Mouse (Mus musculus) left cerebral cortex, postnatal 10 days (tissue): ENCODE measurements around the gene Sfxn5. TPM values are rescaled to one million over a fixed set of nuclear protein-coding genes. Genes with fewer than 3 reads are reported as not detected.

Experiments used
- DNase-seq, 2 experiments: peaks; one replicate each; pipeline ENCODE4 v3.0.0; 2021 to 2022; ENCODE audit warnings: low spot score in 2 of 2, mixed read lengths in 1 of 2; ENCODE audit errors: extremely low spot score in 1 of 2
- intact Hi-C: fragments of 180-260 bp; cut with DNase I; formaldehyde crosslinking; loops from one replicate; pipeline ENCODE4 v1.15.1; 2025
- total RNA-seq, 2 experiments: library from RNA; stranded (reverse); gene quantifications; 2 replicates each; pipeline ENCODE4 v1.2.3; 2021

Gene Sfxn5
- total RNA-seq, 2 experiments from 2014 or later: 136 to 141 TPM

DNA sequence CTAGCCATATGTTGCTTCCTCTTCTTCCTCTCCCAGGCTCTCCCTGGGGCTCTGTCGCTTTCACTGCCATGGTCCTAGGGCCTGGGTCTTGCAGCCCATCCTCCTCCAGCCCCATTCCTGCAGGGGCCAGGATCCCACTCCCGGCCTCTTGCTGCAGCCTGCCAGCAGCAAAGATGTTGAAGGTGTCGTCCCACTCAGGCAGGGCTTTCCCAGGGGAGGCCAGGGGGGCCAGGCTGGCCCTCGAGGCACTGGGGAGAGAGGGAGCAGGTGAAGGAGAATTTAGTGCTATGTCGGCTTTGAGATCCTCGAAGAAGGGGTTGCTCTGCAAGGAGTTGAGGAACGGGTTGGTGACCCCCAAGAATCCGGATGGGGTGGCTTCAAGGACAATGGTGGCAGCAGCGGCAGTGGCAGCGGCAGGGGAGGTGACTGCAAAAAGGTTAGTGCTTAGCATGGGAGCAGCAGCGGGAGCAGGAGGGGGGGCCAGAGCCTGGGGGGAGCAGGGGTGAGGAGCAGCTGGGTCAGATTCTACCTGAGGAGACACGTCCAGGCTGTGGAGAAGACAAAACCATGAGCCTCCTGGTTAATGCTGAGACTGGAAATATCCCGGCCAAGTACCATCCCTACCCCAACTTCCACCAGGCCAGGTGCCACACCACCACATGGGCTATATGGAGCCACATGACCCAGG, 8.7 kb upstream of the Sfxn5 start:
- no peak for DNase-seq
- intact Hi-C loops: no loop called here

DNA sequence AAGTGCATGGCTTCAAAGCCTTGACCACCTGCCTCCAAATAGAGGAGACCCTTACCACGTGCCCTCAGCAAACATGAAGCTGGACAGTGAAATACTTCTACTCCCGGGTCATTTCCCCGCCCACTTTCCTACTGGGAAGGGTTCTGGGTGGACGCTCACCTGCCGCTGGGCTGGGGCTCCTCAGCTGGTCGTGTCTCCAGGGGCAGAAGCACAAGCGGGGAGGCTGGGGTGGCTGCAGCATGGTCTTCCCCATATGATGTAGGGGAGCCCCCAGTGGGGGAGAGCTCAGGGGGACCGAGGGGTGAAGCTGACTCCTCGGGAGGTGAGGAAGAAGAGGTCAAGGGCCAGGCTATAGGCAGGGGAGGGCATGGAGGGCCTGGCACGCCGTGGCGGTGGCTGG, 7.0 kb upstream of the Sfxn5 start:
- no peak for DNase-seq
- intact Hi-C loops: no loop called here

- peak in 1 of 2 experiments; percentile 64 for DNase-seq
- intact Hi-C loops: no loop called here
These were observed 6.2 kb upstream of the Sfxn5 start for GRCm38 (mm10) chr6:85339273-85339901.

- DNase-seq: no peak
These were observed 3.7 kb upstream of the Sfxn5 start for GRCm38 (mm10) chr6:85336944-85337343.

DNA sequence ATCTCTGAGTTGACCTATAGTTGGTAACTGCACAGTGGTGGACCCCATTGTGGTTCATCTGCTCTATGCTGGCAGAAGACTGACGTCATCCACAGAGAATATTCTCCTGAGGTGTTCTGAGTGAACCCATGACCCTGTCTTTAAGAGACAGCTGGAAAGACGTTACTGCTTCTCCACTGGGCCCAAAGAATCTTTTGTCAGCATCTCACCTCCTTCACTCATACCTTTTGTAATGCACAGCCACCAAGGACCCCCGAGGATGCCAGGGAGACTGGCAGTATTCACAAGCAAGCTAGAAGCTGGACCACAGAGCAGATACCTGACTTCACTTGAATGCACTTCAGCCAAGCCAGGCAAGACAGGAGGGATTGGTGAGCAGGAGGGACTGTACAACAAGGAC, 2.1 kb upstream of the Sfxn5 start:
- DNase-seq: no peak
- intact Hi-C loops: no loop called here

More at GRCm38 (mm10) chr6:85336944-85337343, 3.7 kb upstream of the Sfxn5 start:
- intact Hi-C loops: no loop called here

- intact Hi-C loops: loop anchor here (5.0 kb wide), 1 partner anchor 38 kb away; no protein-coding TSS in a partner anchor
- DNase-seq: no peak
These were observed 1.6 kb upstream of the Sfxn5 start for GRCm38 (mm10) chr6:85334851-85335250.

GRCm38 (mm10) chr6:85334251-85334650, 1.0 kb upstream of the Sfxn5 start:
- no peak for DNase-seq
- intact Hi-C loops: loop anchor here (5.0 kb wide), 1 partner anchor 37 kb away; no protein-coding TSS in a partner anchor

- DNase-seq: peak in 1 of 2 experiments; percentile 44
- intact Hi-C loops: loop anchor here (5.0 kb wide), 1 partner anchor 36 kb away; no protein-coding TSS in a partner anchor
These were observed 510 bp upstream of the Sfxn5 start for GRCm38 (mm10) chr6:85333732-85334131.

DNA sequence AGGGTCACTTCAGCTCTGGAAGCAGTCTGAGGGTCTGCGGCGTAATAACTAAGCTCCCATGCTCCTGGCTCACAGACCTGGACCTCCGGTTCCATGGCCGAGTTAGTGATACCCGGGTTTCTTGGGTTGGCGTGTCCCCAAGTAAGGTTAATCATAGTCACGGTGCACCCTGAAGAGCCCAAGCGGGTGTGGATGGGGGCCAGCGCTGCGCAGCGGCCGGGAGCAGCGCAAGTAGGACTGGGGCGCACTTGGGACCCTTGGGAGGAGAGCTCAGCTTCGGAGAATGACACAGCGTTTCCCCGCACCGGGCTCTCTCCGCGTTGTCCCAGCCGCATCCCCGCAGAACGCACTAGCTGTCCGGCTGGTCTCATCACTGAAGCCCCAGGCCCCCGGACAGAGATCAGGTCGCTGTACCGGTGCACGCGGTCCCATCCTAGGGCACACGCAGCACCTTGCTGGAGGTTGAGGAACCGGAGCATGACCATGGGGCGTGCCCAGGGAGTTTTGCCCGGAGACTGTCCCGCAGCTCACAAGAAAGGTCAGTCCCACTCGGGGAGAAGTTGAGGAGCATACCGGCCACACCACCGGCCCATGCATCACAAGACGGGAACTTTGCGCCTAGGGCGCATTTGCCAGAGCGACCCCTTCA, 747 bp downstream of the Sfxn5 start:
- intact Hi-C loops: loop anchor here (5.0 kb wide), 1 partner anchor 35 kb away; no protein-coding TSS in a partner anchor
- DNase-seq: no peak

- intact Hi-C loops: loop anchor here (5.0 kb wide), 1 partner anchor 34 kb away; no protein-coding TSS in a partner anchor
These were observed 1.5 kb downstream of the Sfxn5 start for GRCm38 (mm10) chr6:85331736-85332135.

GRCm38 (mm10) chr6:85331221-85331735, 1.9 kb downstream of the Sfxn5 start:
- intact Hi-C loops: loop anchor here (5.0 kb wide), 1 partner anchor 34 kb away; no protein-coding TSS in a partner anchor
- DNase-seq: no peak

More at GRCm38 (mm10) chr6:85331736-85332135, 1.5 kb downstream of the Sfxn5 start:
- DNase-seq: no peak

DNA sequence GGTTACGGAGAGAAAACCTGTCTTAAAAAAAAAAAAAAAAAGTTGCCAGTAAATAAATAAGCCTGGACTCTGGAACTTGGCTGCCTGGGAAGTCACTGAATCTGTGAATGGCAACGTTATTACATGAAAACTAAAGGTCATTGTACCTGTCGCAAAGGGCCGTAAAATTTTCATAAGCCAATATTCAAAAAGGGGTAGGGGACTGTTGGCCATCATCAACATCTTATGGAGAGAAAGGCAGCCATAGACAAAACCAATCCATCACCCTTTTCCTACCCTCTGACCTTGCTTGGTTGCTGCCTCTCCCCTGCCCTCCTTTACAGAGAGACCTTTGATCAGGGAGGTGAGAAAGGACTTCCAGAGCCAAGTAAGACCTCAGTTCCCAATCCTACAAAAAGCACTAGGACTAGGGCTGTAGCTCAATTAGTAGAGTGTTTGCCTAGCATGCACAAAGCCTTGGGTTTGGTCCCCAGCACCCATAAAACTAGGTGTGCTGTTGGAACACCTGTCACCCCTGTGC, 3.5 kb downstream of the Sfxn5 start:
- intact Hi-C loops: loop anchor here (5.0 kb wide), 1 partner anchor 32 kb away; no protein-coding TSS in a partner anchor

DNA sequence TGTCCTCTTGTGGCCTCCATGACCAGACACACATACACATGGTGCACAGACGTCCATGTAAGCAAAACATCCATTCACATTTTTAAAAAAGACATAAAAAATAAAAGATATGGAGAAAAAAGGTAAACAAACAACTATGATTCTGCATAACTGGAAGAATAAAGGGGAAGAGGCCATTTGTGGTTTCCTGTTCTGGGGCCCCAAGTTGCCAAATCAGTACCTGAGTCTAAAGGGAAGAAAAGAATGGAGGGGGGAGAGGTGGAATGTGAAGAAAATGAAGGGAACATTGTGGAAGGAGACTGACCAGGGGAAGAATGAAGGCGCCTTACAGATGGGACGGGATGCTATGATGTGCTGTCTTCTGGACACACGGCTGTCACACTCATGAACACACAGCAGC, 6.7 kb downstream of the Sfxn5 start:
- intact Hi-C loops: no loop called here
- DNase-seq: no peak

More for the DNA sequence above, 3.5 kb downstream of the Sfxn5 start:
- DNase-seq: no peak

- no peak for DNase-seq
- intact Hi-C loops: no loop called here
These were observed 8.1 kb downstream of the Sfxn5 start for GRCm38 (mm10) chr6:85325109-85325508.

DNA sequence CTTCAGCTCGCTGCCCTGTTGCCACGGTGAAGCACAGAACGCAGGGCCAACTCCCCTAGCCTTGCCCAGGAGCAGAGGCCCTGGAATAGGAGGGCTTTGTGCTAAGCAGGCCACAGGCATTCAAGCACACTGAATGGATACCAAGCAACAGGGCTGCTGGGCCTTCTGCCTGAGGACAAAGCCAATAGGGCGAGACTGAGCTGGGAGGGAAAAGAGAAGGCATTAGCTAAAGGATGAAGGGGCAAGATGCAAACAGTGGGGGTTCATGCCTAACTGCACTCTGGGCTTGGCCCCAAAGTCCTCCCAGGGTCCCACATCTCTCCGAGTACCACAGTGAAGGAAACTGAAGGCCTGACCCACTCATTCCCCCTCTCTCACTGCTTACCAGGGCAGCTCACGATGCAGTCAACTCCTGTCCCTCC, 12.8 kb downstream of the Sfxn5 start:
- intact Hi-C loops: no loop called here
- DNase-seq: peak; percentile 50 to 67

GRCm38 (mm10) chr6:85316211-85316610, 17.0 kb downstream of the Sfxn5 start:
- intact Hi-C loops: no loop called here
- DNase-seq: no peak

- intact Hi-C loops: no loop called here
- DNase-seq: peak in 1 of 2 experiments; percentile 42
These were observed 19.0 kb downstream of the Sfxn5 start for GRCm38 (mm10) chr6:85314064-85314798.

DNA sequence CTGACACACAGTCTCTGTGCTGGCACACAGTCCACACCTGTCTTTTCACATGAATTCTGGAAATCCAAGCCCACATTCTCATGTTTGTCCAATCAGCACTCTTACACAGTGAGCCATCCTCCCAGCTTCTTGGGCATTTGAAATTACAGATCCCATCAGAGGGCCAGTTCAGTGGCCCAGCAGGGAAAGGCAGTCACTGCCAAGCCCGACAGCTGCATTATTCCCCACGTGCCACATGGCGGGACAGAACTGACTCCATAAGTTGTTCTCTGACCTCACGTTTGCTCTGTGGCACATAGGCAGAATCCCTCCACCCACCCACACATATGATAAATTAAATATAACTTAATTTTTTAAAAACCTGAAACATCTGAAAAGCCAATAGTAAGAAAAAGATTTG, 25.3 kb downstream of the Sfxn5 start:
- no peak for DNase-seq
- intact Hi-C loops: no loop called here
